12 mouse cellular contexts compared by ENCODE assay signal in genomic region chr1:118343649-118344435, GRCm38 (mm10). TPM values are rescaled to one million over a fixed set of nuclear protein-coding genes. Genes with fewer than 3 reads are reported as not detected.
A peak's percentile ranks its signal among the peaks of the same experiment; 100 is the strongest.
DNase-seq lines count a peak whose midpoint lies in the region; ATAC-seq and TF ChIP-seq lines count a peak whose summit lies in the region.
"Had no signal": no experiment of that assay in that cellular context is flagged by ENCODE, and none has a peak within 500 bp of the region (broad histone marks: within the 10 kb centered on the region; RNA-seq: fewer than 3 reads in every experiment).

No protein-coding gene starts in this region.

- no peak overlapping the region for H3K4me2 ChIP-seq in neural tube, embryonic 15.5 days
- no peak overlapping the region for H3K4me2 ChIP-seq in limb, embryonic 11.5 days (ENCODE audit: low read depth, severe bottlenecking)
- H3K4me2 ChIP-seq in stomach, postnatal 0 days (replicated peaks; ENCODE audit: low read depth): no peak overlapping the region
- H3K4me2 ChIP-seq: hindbrain, embryonic 15.5 days; midbrain, embryonic 12.5 days had no signal

- no peak overlapping the region for H3K27ac ChIP-seq in neural tube, embryonic 15.5 days (replicated peaks)
- peak overlapping the region; percentile 50; the same call in 1 of the 2 replicates for H3K27ac ChIP-seq in limb, embryonic 11.5 days (replicated peaks; ENCODE audit: low read depth, low read length)
- no peak overlapping the region for H3K27ac ChIP-seq in stomach, postnatal 0 days (replicated peaks)
- H3K27ac ChIP-seq: hindbrain, embryonic 15.5 days; left cerebral cortex, adult 2 months; midbrain, embryonic 12.5 days had no signal

- ATAC-seq in neural tube, embryonic 15.5 days (ENCODE audit: low FRiP score): no peak
- peak; percentile 76 for ATAC-seq in limb, embryonic 11.5 days (ENCODE audit: insufficient number of reproducible peaks, low FRiP score, low TSS enrichment, low read depth)
- no peak for ATAC-seq in stomach, postnatal 0 days (ENCODE audit: low FRiP score, low TSS enrichment)

- H3K4me3 ChIP-seq in neural tube, embryonic 15.5 days (replicated peaks): no peak overlapping the region
- H3K4me3 ChIP-seq in limb, embryonic 11.5 days (ENCODE audit: low read depth, low read length): no peak overlapping the region
- no peak overlapping the region for H3K4me3 ChIP-seq in stomach, postnatal 0 days (ENCODE audit: low read depth, low read length)
- H3K4me3 ChIP-seq: hindbrain, embryonic 15.5 days; left cerebral cortex, adult 2 months; midbrain, embryonic 12.5 days had no signal

- WGBS in neural tube, embryonic 15.5 days: 51% methylated on average over 6 of the region's 6 CpGs
- whole genome bisulfite sequencing in limb, embryonic 11.5 days: 30% methylated on average over 6 of the region's 6 CpGs
- 28% methylated on average over 6 of the region's 6 CpGs for WGBS in stomach, postnatal 0 days

- no peak for TF ChIP-seq EP300 in stomach, postnatal 0 days (optimal IDR thresholded peaks at IDR 0.05)

- peak; percentile 37 for TF ChIP-seq CTCF in stomach, postnatal 0 days (IDR thresholded peaks at IDR 0.05; ENCODE audit: low read depth)

- no peaks in the 10 kb centered on the region for H3K9me3 ChIP-seq in neural tube, embryonic 15.5 days (replicated peaks)
- no peaks in the 10 kb centered on the region for H3K9me3 ChIP-seq in limb, embryonic 11.5 days (ENCODE audit: control insufficient read depth, low read length)
- no peaks in the 10 kb centered on the region for H3K9me3 ChIP-seq in stomach, postnatal 0 days (ENCODE audit: control insufficient read depth, low read length)
- H3K9me3 ChIP-seq: hindbrain, embryonic 15.5 days; midbrain, embryonic 12.5 days had no signal

- peak; percentile 9 for DNase-seq in adrenal gland, postnatal 14 days
- DNase-seq in adrenal gland, postnatal 25 days: no peak
- DNase-seq in neural tube, embryonic 10.5 days (ENCODE audit: extremely low spot score, low spot score): peak; percentile 15
- peak; percentile 44 for DNase-seq in limb, embryonic 11.5 days (ENCODE audit: low spot score)
- no peak for DNase-seq in stomach, postnatal 0 days (ENCODE audit: low spot score)
- DNase-seq in cerebellum, adult 18-20 months: no peak
- no peak for DNase-seq in layer of hippocampus, postnatal 14 days (ENCODE audit: low spot score in 2 of 2)
- DNase-seq: cerebellum, postnatal 36 days had no signal

- no peaks in the 10 kb centered on the region for H3K36me3 ChIP-seq in neural tube, embryonic 15.5 days
- no peaks in the 10 kb centered on the region for H3K36me3 ChIP-seq in limb, embryonic 11.5 days (ENCODE audit: control insufficient read depth, insufficient read depth, low read length)
- no peaks in the 10 kb centered on the region for H3K36me3 ChIP-seq in stomach, postnatal 0 days (ENCODE audit: control insufficient read depth, insufficient read depth, low read length)
- H3K36me3 ChIP-seq: hindbrain, embryonic 15.5 days; midbrain, embryonic 12.5 days had no signal

- no peak overlapping the region for H3K9ac ChIP-seq in neural tube, embryonic 15.5 days (replicated peaks)
- no peak overlapping the region for H3K9ac ChIP-seq in limb, embryonic 11.5 days (ENCODE audit: low read length)
- no peak overlapping the region for H3K9ac ChIP-seq in stomach, postnatal 0 days (ENCODE audit: low read length)
- H3K9ac ChIP-seq: hindbrain, embryonic 15.5 days; midbrain, embryonic 12.5 days had no signal

- no peaks in the 10 kb centered on the region for H3K4me1 ChIP-seq in neural tube, embryonic 15.5 days
- H3K4me1 ChIP-seq in limb, embryonic 11.5 days (ENCODE audit: control insufficient read depth, insufficient read depth, low read length): 0 out of 2 replicates have a peak, but pooled peaks cover 2% of the 10 kb centered on the region
- no peaks in the 10 kb centered on the region for H3K4me1 ChIP-seq in stomach, postnatal 0 days (replicated peaks; ENCODE audit: control insufficient read depth, insufficient read depth)
- H3K4me1 ChIP-seq: hindbrain, embryonic 15.5 days; midbrain, embryonic 12.5 days had no signal

- no peaks in the 10 kb centered on the region for H3K27me3 ChIP-seq in neural tube, embryonic 15.5 days (replicated peaks)
- H3K27me3 ChIP-seq in limb, embryonic 11.5 days (ENCODE audit: control insufficient read depth, insufficient read depth, low read length): no peaks in the 10 kb centered on the region
- no peaks in the 10 kb centered on the region for H3K27me3 ChIP-seq in stomach, postnatal 0 days (ENCODE audit: control insufficient read depth, insufficient read depth, low read length)
- H3K27me3 ChIP-seq: hindbrain, embryonic 15.5 days; midbrain, embryonic 12.5 days had no signal

RNA-seq across cellular contexts. Expression of gene Nifk, which starts 22.2 kb away (rescaled TPM):
- 43.1 and 46.0 TPM in 2 replicates for total RNA-seq in adrenal gland, postnatal 14 days (2021)
- 41.6 and 45.8 TPM in 2 replicates for total RNA-seq in adrenal gland, postnatal 25 days (2021)
- 60.4 and 71.9 TPM in 2 replicates for polyA plus RNA-seq in neural tube, embryonic 15.5 days (2015; fragmentation: Nextera tagmentation; extraction: Ambion mirVana)
- 101 and 118 TPM in 2 replicates for polyA plus RNA-seq in limb, embryonic 11.5 days (2014; fragmentation: Nextera tagmentation; extraction: Ambion mirVana)
- polyA plus RNA-seq in stomach, postnatal 0 days (2015; fragmentation: Nextera tagmentation; extraction: Ambion mirVana): 50.9 TPM in 2 replicates
- total RNA-seq in layer of hippocampus, postnatal 14 days (2021): 10 to 100 TPM; 27.1 to 28.5 TPM

RNA-seq across cellular contexts. Expression of gene Tsn, which starts 32.3 kb away (rescaled TPM):
- 94.0 and 114 TPM in 2 replicates for total RNA-seq in adrenal gland, postnatal 14 days (2021)
- 87.3 and 137 TPM in 2 replicates for total RNA-seq in adrenal gland, postnatal 25 days (2021)
- 395 and 434 TPM in 2 replicates for polyA plus RNA-seq in neural tube, embryonic 15.5 days (2015; fragmentation: Nextera tagmentation; extraction: Ambion mirVana)
- polyA plus RNA-seq in limb, embryonic 11.5 days (2014; fragmentation: Nextera tagmentation; extraction: Ambion mirVana): 380 and 400 TPM in 2 replicates
- polyA plus RNA-seq in stomach, postnatal 0 days (2015; fragmentation: Nextera tagmentation; extraction: Ambion mirVana): 156 and 174 TPM in 2 replicates
- total RNA-seq in layer of hippocampus, postnatal 14 days (2021): 100 to 1,000 TPM; 108 to 113 TPM

RNA-seq across cellular contexts. Expression of gene Clasp1, which starts 45.0 kb away (rescaled TPM):
- 46.3 and 50.9 TPM in 2 replicates for total RNA-seq in adrenal gland, postnatal 14 days (2021)
- total RNA-seq in adrenal gland, postnatal 25 days (2021): 41.2 and 53.3 TPM in 2 replicates
- polyA plus RNA-seq in neural tube, embryonic 15.5 days (2015; fragmentation: Nextera tagmentation; extraction: Ambion mirVana): 74.7 and 88.1 TPM in 2 replicates
- 68.8 and 79.6 TPM in 2 replicates for polyA plus RNA-seq in limb, embryonic 11.5 days (2014; fragmentation: Nextera tagmentation; extraction: Ambion mirVana)
- 11.6 and 12.0 TPM in 2 replicates for polyA plus RNA-seq in stomach, postnatal 0 days (2015; fragmentation: Nextera tagmentation; extraction: Ambion mirVana)
- total RNA-seq in layer of hippocampus, postnatal 14 days (2021): 100 to 1,000 TPM; 129 to 133 TPM

Comparison
In these comparisons a context has a peak if more than half of its experiments do, and no peak if none do; other contexts are left out.
1. DNase-seq: peak in adrenal gland, postnatal 14 days (single experiment), neural tube, embryonic 10.5 days (single experiment) and limb, embryonic 11.5 days (single experiment); none in adrenal gland, postnatal 25 days (single experiment), stomach, postnatal 0 days (single experiment), cerebellum, adult 18-20 months (0 of 2) and layer of hippocampus, postnatal 14 days (0 of 2).